Mouse (Mus musculus) retina, embryonic 14.5 days (tissue): ENCODE measurements at regions not wholly inside any gene's neighbourhood (a gene's known extent, or its start where the extent isn't known, plus 50 kb on each side); places are given as distances from the start of the nearest gene placed in this dataset.
A peak's percentile ranks its signal among the peaks of the same experiment; 100 is the strongest.

Source experiments
- DNase-seq: peaks from one replicate; pipeline ENCODE4 v3.0.0-alpha.2; 2015; ENCODE audit warnings: low spot score

DNA sequence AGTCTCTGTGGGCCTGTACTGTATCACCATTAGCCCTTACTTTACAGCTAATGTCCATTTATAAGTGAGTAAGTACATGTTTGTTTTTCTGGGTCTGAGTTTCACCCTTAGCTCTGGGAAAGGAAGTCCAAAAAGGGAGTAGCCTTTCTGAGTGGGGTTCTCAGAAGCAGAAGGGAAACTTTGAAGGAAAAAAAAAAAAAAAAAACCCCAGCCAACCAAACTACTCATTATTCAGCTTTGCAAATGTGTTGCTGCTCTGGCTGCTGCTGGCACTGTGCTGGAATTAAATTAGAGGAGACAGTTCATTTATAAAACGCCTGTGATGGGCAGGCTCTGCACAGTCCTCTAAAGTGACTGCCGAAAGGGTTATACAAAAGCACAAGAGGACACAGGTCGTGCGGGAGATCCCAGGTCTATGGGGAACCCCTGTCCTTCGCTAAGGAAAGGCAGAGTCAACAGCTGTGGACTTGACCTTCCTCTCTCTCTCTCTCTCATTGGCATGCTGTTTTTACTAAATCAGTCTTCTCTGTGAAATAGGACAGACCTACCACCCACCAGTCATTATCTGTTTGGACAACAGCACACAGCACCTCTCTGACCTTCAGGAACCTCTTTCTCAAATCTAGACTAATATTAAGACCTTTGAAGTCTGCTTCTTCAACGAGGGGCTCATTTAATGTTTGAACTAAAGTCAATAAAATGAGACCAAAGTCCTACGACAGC lies 165.4 kb downstream of the Cd47 start:
- DNase-seq = peak; percentile 42

DNA sequence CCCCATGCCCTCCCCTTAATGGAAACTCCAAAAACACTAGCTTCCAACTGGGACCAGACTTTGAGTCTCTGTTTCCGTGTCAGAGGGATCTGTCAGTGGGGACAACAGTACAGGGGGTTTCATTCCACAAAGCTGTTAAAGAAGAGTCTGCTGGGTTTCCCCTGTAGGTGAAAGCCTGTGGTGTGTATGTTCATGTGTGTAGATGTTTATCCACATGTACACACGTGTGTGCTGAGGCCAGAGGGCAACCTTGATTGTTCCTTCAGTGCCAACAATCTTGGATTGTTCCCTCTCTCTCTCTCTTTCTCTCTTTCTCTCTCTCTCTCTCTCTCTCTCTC lies 165.9 kb downstream of the Cd47 start:
- DNase-seq = no peak

GRCm38 (mm10) chr16:49967110-49967509 lies 166.8 kb downstream of the Cd47 start:
- DNase-seq = no peak

DNA sequence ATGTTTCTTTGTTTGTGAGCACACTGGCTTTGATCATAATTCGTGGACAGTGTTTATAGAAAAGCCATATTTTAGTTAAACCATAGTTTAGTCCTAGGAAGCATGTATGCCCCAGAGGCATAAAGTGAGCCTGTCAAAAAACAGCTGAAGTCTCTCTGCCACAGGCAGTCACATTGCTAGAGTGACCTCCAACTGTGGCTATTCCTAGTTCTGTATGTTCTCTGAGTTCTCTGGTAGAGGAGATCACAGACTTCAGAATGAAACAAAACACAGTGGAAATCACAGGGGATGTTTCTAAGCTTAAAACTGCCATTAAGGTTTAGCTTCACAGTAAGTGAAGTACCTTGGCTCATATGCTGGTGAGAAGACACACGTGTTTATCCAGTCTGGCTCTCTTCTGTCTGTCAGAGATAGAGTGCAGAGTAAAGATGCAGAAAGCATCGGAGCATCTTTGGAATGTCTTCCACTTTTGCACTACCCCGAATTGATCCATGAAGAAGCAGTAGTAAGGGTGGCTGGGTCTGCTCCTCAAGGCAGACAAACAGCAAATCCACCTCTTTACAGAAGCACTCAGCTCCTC lies 168.0 kb downstream of the Cd47 start:
- DNase-seq = no peak

GRCm38 (mm10) chr16:49969035-49969434 lies 168.7 kb downstream of the Cd47 start:
- DNase-seq = no peak

- DNase-seq = no peak
Observed at GRCm38 (mm10) chr16:49969693-49970296, 169.5 kb downstream of the Cd47 start.

DNA sequence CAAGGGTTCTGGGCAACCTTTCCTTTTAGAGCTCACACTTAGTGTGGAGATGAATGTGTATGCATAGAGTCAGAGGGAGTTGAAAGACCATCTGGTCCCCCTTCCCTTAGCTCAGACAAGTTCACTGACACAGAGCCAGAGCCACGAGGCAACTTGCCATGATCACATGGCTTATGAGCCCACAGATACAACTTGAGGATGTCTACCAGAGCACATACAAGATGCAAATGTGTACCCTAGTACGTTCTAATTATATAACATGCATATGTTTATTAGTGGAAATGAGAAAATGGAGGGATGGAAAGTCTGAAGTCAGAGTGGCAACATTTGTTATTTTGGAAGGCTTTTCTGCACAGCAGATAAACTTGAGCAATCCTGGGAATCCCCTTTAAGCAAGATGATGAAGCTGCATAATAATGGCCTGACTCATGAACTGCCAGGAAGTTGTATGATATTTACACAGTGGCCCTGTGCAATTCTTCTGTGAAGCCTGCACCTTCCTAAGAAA lies 170.0 kb downstream of the Cd47 start:
- no peak for DNase-seq

DNA sequence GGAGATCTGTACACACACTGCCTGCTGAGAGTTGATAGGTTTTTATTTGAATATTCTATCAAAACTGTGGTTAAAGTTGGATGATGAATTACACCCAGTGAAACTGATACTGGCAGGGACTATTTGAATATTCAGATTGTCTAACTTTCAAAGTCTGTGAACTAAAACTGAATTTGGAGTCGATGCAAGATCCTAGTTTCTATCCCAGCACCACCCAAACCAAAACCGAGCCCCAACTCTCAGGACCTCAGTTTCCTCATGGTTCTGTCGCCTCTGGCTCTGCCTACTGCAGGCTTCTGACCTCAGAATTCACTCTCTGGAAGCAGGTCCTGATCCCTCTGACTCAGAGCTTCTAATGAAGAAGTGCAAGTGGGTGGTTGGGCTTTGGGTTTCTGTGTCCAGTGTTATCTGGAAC lies 170.8 kb downstream of the Cd47 start:
- no peak for DNase-seq

DNA sequence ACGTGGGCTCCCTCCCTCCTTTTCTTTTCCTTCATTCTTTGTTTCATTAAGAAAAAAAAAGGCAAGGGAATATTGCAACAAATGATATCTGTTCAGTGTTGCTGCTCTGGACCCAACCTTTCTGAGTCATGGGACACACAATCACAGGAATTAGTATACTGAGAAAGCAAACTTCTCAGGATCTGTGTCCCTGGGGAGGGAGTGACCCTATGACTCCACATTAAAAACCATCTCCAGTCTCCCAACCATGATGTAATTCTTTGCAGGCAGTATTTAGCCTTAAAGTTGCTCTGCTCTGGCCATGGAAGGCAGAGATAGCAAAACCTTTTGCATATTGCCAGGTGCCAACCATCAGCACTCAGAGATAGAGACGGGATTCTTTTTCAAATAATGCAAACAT lies 176.9 kb downstream of the Cd47 start:
- DNase-seq = no peak

- no peak for DNase-seq
Observed at GRCm38 (mm10) chr16:49979426-49979940, 179.2 kb downstream of the Cd47 start.

GRCm38 (mm10) chr16:49980178-49980646 lies 179.9 kb downstream of the Cd47 start:
- peak; percentile 66 for DNase-seq

DNA sequence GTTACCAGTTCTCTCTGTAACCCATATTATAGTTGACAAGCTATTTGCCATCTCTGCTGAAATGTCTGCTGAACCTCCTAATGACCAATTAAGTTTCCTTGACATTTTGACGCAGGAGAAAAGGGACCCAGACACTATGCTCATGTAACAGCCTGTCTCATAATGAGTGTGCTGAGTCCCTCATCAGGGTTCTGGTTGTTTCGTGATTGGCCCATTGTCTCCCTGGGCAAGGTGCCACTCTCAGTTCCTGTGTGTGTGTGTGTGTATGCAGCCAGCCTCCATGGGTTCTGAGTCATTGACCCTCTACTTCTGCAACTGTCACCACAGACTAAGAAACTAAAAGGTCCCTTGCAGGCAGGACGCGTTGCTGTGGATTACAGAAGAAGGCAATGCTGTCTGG lies 181.8 kb downstream of the Cd47 start:
- peak; percentile 72 for DNase-seq

DNA sequence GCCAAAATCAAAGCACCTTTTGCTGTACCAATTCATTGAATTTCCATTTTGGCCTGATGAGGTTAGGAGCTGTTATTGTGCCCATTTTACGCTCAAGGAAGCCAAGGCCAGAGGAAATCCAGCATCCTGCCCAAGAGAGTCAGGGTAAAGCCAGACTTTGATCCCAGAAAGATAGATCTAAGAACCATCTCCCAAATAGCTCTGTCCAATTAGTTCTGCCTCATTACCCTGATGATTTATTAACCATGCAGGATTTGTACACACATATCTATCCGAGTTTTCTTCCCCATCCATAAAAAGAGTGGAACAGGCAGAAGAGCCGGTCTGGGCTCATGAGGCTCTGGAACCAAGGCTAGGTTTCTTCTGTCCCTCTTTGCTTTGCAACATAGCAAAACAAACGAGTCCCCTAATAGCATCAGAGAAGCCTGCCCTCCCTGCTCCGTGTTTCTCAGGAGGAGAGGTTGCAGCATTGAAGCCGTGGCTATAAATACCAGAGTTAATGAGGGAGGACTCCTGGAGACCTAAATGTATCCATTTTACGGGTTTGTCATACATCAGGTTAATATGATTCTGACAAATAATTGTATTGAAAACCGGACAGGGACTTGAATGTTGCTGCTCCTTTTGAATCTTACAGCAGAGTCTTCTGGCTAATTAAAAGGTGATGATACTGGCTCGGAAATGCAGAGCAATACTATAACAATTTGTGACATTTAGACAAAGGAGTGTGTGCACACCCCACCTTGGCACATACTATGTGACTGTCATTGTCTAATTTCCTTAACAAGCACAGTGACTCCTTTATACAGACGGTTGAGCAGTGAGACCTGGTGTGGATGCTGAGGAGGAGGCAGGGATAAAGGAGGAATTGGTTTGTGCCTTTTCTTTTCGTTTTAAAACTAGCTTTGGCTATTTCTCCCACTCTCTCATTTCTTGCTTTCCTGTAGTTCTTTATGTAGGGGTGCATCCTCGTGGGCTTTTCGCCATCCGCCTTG lies 185.0 kb downstream of the Cd47 start:
- DNase-seq = peak; percentile 25

GRCm38 (mm10) chr16:49986954-49987353 lies 186.6 kb downstream of the Cd47 start:
- DNase-seq = no peak

DNA sequence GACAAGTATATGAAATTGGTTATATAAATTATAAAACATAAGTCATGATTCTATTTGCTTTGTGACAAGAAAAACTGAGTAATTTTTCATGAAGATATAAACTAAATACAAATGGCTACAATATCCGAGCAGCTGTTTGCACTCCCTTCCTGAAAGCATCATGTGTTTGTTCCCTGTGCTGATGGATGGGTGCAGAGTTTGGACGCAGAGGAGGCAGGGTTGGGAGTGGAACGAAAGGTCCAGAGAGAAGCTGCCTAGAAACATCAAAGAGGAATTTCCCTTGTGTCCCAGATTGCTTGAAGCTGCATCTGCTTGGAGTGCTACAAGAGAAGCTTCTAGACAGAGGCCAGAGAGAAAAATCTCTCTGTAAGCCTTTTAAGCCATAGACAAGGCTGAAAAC lies 195.5 kb downstream of the Cd47 start:
- DNase-seq = no peak

DNA sequence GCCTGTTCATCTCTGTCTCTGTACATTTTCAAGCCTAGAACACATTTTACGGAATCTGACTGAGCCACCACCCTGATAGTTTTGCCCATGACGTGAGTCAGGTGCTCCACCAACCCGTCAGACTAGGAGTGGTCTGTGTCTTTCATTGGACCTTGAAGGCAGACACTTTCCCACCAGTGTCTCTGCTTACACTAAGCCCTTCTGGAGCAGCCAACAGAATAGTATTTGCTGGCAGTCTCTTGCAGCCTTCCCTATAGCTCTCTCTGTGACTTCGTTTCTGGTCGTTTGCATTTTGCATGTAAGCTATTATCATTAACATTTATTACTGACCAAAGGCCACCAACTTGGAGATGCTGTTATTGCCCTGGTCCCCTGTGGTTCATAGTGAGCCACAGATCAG lies 196.3 kb downstream of the Cd47 start:
- DNase-seq = no peak

DNA sequence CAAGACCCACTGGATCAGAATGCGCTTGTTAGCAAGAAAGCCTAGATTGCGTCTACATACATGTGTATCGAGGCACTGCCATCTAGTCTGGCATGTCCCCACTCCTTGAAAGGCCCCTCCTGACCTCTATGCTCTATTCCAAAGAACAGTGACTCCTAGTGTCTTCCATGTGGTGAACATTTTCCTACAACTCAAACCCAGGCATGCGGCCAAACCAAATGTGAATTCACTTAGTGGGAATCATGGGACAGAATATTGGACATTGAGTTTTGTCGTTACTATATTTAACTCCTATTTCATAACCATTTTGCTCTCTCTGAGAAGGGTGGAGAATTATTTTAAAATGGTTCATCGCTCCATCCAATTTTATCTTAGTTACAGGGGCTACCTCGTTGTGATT lies 196.7 kb downstream of the Cd47 start:
- DNase-seq = no peak

GRCm38 (mm10) chr16:50000805-50001204 lies 200.5 kb downstream of the Cd47 start:
- no peak for DNase-seq

DNA sequence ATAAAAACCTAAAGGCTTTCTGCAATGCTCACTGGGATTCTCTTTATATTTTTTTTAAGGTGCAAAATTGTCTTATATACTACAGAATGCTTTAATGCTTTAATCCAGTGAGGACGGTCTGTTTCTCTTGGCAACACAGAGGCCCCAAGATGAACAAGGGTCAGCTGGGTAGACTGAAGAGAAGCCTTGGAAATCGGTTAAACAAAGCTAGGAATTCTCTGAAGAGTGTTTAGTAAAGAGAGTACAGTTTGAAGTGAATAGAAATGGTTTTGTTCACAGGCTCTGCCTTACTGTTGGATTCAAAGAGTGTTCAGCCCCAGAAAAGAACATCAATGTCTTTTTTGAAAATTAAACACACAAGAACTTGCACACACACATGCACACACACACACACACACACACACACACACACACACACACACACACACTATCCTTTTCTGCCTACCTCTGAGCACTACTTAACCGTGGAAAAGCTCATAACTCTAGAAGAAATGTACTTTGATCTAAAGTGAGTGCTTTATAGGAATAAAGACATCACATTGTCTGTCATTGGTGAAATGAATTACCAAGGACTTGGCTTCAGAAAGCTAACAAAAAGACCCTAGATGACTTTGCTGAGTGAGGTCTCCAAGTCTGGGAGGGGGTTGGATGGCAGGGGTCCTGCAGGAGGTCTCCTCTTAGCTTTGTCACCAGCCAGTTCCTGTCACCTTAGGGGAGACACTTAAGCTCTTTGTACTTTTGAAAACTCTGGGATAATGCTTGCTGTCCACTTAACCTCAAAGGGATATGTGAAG lies 201.5 kb downstream of the Cd47 start:
- no peak for DNase-seq

- DNase-seq = no peak
Observed at GRCm38 (mm10) chr16:50002456-50002788, 202.1 kb downstream of the Cd47 start.

DNA sequence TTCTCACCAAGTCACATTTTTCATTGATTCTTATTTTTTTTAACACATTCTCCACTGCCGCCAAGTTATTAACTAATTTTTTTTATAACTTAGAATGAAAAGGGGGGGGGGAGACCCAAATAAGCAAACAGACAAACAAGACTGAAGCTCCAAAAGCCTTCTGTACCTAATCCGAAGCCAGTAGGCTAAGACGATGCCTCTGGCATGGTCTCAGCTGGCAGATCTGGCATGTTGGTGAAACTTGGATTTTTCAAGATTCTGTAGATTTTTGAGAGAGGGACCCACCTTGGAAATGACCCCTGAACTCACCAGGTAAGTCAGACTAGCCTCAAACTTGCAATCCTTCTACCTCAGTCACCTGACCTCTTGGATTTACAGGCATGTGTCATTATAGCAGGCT lies 208.7 kb downstream of the Cd47 start:
- no peak for DNase-seq
